Mouse (Mus musculus) heart, postnatal 0 days (tissue): ENCODE results near the gene Pnpt1.

ENCODE experiments used
- CTCF ChIP-seq: IDR thresholded peaks from 2 replicates; pipeline ENCODE4 v1.5.1; 2016; ENCODE audit warnings: antibody characterized with exemption, control low read depth, low read depth
- EP300 ChIP-seq: IDR thresholded peaks from 2 replicates; pipeline ENCODE4 v1.6.1; 2016; ENCODE audit warnings: antibody characterized with exemption, low read depth

GRCm38 (mm10) chr11:29092403-29092802, 38.1 kb upstream of the Pnpt1 start:
- TF ChIP-seq EP300 (no peak), CTCF (0 out of 2 replicates have a peak, but pooled peaks have one; percentile 12)
